Mouse (Mus musculus) heart, postnatal 14 days (tissue): Measurements from ENCODE around the gene Tln2. TPM values are rescaled to one million over a fixed set of nuclear protein-coding genes. Genes with fewer than 3 reads are reported as not detected.

ENCODE experiments used
- DNase-seq, 2 experiments: peaks; one replicate each; pipeline ENCODE4 v3.0.0; 2021 to 2022
- intact Hi-C: fragments of 180-260 bp; cut with DNase I; formaldehyde crosslinking; loops from one replicate; pipeline ENCODE4 v1.15.1; 2025
- total RNA-seq, 2 experiments: library from RNA; stranded (reverse); gene quantifications; 2 replicates each; pipeline ENCODE4 v1.2.3; 2021

The Tln2 gene
- total RNA-seq, 2 experiments from 2014 or later = 77.2 to 87.0 TPM

DNA sequence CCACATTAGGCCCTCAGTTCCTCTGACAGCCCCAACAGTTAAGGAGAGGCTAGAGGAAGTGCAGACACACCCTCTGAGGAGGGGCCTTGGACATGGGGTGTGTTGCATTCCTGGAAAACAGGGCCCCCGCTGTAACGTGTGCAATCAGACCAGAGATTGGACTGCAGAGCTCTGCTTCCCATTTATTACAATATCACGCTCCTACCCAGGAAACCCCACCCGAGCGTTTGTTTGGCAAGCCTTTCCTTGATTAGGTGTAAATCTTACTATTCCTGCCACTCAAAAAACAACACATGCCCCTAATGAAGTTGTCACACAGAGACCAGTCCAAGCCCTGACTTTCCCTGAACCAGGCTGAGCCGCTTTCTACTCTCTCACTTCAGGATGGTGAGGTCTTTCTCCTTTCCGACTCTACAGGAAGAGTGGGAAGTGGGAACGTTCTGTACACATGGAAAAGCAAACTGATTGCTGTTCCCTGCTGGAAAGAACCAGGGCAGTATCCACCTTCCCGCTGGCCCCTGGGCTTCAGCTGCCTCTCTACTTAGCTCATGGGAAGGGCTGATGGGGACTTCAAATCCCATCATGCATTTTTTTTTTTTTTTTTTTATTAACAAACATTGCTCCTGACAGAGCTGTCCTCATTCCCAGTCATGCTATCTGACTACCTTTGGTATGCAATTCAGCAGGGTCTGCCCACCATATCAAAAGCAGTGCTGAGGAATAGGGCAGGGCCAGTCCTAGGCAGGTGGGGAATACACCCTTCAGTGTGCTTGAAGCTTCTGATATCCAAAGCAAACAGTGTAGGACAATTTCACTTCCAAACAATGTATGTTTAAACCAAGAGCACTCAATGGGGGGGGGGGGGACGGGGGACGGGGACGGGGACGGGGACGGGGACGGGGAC is 74.1 kb downstream of the Tln2 start:
- intact Hi-C loops = no loop called here
- DNase-seq = peak; percentile 13 to 28

DNA sequence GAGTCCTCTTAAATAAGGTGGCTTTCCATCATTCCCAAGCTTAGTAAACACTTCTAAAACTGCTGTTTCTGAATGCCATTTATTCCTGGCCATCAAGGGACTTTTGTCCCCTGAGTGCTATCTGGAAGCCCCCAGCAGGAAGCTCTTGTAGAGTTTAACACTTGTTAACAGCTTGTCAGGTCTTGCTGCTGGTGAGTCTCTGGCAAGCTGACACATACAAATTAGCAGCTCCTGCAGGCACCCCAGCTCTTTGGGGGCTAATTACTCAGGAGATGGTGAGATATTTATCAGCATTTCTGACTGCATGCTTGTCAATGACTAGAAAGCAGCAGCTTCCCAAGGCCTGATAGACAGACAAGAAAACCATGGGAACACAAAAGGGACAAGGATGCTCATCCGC is 77.2 kb downstream of the Tln2 start:
- intact Hi-C loops = no loop called here
- no peak for DNase-seq

DNA sequence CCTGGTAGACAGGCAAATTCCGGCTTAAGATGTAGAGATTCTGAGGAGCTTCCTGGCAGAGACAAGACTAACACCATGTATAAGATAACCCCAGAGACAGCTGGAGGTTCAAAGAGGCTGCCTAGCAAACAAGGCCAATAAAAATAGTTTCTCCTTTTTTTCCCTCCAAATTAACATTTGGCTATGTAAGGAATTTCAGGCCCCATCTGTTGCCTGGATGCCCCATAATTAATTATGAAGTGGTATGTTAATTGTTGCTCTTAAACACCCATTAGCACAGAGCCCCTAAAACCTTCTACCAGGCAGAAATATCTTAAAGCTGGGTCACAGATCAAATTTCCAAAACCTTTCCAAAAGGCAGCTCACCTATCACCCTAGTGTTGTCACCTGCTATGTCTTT is 77.7 kb downstream of the Tln2 start:
- no peak for DNase-seq
- intact Hi-C loops = no loop called here

DNA sequence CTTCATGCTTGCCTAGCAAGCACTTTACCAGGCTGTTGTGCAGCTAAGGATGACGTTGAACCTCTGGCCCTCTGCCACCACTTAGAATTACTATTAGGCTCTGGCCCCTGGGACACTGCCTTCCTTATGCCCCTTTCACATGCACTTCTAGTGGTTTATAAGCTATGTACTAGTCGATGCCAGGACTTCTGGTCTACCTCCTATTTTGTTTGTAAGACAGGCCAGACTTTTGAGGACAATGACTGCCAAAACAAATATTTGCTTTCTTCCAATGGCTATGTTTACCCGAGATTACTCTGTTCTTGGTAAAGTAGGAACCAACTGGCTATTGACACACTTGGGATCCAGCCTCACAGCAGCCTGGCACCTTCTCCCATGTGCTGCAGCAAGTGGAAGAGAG is 82.1 kb downstream of the Tln2 start:
- intact Hi-C loops = no loop called here
- DNase-seq = no peak

DNA sequence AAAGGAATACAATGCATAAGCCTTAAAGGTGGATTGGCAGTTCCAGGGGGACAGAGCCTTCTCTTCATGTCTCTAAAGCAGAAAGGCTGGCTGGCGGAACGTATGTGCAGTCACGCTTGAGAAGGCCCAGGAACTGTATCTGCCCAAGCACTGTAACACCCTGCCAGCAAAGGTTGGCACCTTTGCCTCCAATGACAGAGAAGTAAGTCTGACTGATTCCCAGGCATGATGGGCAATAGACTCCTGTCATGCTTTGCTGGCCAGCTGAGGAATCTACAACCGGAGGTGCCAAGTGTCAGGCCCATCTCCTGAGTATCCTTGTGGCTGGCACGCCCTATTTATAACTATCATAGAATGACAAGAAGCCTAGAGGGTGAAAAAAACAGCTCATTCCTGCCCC is 83.3 kb downstream of the Tln2 start:
- intact Hi-C loops = no loop called here
- no peak for DNase-seq

DNA sequence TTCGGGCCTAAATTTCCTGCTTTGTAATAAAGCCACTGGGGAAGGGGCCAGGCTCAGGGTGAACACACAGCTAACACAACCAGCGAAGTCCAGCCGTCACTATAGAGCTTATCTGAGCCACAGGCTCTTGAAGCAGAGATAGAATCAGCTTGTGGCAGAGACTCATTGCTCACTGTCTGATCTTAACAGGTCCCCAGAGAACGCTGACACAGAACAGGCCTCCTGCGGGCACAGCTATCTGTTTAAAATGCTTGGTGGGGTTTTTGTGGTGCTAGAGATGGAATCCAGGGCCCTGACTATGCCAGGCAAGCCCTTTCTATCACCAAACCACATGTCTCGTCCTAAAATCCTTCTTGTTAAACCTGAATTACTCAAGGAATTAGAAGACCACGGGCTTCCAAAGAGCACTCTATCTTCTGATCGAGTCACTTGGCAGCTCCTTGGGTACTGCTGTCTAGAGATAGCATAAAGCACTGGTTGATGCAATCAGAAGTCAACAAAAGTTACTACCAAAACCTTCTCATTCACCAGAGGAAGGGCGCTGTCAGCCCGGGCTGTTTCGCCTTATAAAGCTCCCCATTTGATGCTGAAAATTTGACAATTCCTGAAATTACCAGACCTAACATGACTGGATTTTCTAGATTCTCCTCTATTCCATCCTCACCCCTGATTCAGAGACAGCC is 95.9 kb downstream of the Tln2 start:
- no peak for DNase-seq
- intact Hi-C loops = no loop called here

DNA sequence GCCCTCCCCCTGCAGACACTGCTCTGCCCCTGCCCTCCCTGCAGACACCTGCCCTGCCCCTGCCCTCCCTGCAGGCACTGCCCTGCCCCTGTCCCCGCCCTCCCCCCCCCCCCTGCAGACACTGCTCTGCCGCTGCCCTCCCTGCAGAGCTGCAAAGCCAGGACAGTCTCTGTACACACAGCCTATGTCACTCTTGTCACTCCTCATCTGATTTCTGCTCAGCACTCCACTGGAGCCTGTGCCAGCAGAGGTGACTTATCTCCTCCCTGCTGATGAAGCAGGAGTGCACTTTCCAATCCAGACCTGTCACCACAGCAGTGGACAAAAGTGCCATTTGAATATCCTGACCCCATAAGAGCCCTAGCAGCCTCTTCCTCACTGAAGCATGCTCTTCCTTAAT is 118.0 kb downstream of the Tln2 start:
- intact Hi-C loops = no loop called here
- DNase-seq = no peak

DNA sequence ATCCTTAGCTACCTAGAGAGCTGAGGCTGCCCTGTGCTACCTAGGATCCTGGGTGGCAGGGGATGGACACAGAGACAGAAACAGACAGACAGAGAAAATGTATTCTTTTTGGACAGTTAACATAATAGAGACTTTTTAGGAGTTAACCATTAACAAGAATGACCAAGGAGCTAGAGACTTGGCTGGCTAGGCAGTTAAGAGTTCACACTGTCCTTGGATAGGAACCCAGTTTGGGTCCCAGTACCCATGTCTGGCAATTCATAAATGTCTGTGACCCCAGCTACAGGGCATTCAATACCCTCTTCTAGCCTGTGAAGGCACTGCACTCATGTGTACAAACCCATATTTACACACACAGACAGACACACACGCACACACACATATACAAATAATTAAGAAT is 122.0 kb downstream of the Tln2 start:
- intact Hi-C loops = no loop called here
- DNase-seq = no peak

DNA sequence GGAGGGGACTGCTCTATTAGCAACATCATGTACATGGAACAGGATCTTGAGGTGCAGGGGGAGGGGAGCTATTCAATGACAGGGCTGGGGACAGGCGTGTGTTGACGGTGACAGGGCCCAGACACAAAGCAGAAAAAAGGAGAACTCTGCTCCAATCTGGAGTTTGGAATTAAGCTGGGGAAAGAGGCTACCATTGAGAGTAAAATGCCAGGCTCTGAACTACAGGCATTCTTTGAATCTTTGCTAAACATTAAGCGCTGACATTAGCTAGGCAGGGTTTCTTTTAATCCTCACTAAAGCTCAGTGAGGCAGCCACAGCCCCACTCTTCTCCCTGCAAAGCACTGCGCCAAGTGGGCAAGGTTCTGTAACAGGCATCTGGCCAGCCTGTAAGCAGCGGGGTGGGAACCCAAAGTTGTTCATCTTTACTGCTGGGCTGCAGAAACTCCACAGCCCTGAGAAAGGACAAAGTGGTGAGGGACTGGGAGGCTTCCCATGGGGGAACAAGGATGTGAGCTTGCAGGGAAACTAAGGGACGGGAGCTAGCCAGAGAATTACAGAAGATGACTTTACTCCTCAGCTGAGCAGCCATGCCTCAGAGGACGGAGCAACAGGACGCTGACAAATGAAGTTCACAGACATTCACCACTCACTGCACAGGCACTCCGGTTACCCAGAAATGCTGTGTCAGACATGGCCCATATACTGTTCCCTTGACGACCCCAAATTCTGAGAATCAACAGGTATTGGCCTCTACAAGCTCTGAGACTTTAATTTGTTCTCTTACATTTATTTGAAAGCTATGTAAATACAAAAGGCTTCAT is 124.0 kb downstream of the Tln2 start:
- intact Hi-C loops = no loop called here

DNA sequence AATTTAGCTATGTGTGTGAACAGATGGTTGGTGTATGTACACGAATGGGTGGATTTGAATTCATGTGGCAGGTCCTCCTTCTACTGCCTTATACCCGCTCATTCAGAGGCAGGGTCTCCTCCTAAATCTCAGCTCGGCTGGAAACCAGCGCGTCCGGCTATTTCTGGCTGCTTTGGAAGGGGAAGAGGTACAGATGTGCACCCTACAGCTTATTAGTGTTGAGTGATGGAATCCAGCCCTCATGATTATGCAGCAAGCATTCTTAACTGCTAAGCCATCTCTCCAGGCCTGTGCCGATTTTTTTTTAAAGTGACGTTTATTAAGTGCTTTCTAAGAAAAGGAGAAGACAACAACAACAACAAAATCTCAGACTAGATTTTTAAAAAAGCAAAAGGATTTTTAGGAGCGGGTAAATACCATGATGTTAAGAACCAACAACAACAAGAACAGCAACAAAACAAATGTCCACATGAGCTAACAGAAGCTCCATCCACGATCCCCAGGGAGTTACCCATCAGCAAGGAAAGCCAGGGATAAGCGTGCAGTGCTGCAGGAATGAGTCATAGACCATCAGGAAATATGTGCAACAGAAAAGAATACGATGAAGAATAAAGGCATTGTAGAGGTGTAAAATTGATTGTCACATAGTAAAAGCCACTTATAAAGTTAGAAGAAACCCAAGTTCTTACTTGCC is 130.2 kb downstream of the Tln2 start:
- peak; percentile 16 to 36 for DNase-seq
- intact Hi-C loops = loop anchor here (5.0 kb wide), 1 partner anchor 203 kb away; no protein-coding TSS in a partner anchor

More for the DNA sequence above, 124.0 kb downstream of the Tln2 start:
- DNase-seq = peak; percentile 27 to 65

DNA sequence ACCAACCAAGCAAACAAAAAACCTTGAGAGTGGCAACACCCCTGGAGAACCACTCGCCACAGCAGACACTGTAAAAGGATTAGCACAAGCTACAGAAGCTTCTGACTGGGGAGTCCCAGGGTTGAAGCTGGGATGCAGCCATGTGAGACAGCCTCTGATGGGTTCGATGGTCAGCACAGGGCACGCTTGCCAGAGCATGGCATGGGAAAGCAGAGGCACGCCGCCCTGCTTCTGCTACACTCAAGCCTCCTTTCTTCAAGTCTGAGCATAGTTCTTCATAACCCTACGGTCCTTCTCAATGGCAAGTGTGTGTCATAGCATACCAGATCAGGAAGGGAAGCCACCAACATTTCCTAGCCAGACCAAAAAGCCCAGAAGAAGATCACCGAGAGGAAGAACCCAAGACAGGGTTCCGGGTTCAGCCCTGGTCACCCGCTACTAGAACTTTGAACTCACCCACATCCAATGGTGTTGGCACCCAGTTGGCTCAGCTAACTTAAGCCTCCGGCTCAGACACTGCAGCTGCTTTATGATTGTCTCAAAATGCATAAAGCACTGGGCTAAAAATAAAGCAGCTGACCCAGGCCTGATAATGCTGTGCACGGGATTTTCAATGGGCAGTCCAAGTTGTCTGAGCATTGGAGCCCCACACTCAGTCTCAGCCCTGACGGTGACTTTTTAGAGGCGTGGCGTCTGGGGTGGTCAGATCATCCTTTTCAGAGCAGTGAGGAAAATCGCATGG is 131.0 kb downstream of the Tln2 start:
- peak; percentile 4 to 12 for DNase-seq
- intact Hi-C loops = loop anchor here (5.0 kb wide), 1 partner anchor 204 kb away; no protein-coding TSS in a partner anchor

DNA sequence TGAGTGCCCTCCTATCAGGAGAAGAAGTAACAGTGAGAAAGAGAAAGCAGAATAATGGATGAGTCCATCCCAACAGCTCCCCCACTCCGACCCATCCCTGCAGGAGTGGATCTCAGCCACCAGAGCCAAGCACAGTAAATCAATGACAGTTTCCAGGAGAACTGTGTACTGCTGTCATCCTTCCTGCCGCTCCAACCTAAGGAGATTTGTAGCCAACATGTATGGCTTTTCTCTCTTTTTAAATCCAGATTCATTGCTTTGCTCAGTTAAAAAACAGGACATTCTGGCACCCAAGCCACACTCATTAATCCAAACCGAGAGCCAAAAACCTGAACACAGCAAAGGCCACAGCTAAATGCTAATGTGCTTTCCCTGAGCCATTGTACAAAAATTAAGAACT is 133.2 kb downstream of the Tln2 start:
- intact Hi-C loops = loop anchor here (5.0 kb wide), 1 partner anchor 206 kb away; no protein-coding TSS in a partner anchor
- DNase-seq = no peak

DNA sequence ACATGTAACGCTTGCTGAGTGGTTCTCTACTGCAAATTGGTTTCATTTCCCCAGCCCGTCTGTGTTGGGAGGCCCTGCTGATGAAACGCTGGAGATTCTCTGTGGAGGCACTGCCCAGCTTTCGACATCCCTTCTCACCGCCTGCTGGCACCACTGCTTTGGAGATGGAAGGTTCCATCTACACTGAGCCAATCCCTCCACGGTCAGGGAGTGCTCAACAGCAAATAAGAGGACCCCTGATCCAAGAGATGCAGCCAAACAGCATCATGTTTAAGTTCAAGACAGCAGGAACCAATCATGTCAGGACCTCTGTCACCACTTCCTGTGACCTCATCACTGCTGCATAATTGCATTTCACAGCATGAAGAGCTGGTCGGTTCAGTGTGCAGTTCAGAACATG is 135.4 kb downstream of the Tln2 start:
- intact Hi-C loops = no loop called here
- DNase-seq = no peak

DNA sequence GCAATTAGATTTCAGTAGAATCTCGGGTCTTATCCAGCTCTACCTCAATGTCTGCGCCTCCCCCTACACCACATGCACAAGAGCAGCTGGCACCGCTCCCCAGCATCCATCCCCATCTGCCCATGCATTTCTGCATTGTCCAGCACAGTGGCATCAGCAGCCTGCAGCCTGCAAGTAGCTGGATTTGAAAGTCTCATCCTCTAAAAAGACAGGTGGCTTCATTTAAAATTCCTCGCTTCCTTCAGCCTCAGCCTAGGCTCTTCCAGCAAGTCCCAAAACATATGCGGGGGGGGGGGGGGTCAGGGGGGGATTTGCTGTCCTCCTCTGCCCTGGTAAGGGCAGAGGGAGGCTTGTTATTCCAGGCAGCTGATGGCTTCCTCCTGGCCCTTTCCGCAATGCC is 141.4 kb downstream of the Tln2 start:
- intact Hi-C loops = no loop called here
- DNase-seq = no peak

DNA sequence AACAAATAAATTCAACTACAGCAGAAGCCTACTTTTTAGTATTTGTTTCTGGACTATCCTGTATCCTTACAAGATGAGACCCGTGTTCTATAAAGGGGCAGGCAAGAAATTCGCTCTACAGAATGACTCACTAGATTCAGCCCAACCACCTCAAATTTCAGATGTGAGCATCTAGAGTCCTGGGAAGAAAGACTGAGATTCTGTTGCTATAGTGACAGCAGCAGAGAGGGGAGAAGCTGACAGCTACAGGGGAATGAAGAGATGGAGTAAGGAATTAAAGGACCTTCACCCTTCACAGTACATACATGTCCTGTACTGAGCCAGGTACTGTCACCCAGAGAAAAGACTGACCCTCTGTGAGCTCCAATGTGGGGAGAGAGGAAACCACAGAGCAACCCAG is 148.8 kb downstream of the Tln2 start:
- no peak for DNase-seq
- intact Hi-C loops = no loop called here

DNA sequence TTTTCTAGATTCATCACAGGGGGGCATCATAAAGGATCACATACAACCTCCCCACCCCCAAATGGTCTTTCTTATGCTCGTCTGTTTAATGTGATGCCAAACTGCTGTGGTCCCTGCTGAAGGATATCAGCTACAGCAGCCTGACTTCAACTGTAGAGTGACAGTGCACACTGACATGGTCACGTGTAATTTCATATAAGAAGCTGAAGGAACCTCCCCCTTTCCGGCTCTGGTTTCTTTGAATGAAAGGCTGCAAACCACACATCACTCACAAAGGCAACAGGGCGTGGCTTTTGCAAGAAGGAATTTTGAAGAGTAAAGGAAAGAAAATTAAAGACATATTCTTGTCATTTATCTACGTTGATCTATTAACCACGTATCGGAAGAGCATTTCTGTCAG is 154.8 kb downstream of the Tln2 start:
- intact Hi-C loops = no loop called here
- DNase-seq = no peak

DNA sequence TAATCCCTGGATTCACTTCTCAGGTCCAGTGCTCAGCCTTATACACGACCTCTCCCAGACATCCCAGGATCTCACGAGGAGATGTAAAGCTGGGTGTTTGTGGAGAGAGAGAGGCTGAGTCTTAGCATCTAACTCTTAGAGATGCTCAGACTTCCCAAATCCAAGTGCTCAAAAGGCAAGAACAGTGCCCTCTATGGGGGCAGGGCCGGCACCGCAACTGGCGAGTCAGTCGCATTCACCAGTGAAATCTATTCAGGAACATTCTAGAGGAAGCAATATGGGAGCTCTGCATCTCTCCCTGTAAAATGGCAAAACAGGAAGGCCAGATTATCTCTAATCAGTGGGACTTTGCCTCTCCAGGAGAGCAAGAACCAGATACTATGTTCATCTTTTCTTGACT is 159.9 kb downstream of the Tln2 start:
- no peak for DNase-seq
- intact Hi-C loops = no loop called here

DNA sequence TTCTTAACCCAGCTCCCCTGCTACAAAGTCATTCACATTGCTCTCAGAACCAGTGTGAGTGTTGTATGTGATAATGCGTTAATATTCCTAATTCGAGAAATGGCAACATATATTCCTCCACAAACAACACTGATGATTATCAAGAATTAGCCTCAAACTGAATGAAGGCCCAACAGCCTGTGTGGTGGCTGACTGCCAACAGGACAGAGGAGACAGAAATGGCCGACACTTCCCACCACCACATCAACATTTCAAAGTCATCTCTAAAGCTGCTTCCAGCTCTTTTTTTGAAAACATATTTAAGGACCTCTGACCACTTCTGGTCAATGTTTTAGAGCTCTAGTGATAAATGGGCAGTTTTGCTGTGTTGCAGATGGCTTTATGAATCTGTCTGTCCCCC is 161.7 kb downstream of the Tln2 start:
- intact Hi-C loops = no loop called here
- DNase-seq = no peak

DNA sequence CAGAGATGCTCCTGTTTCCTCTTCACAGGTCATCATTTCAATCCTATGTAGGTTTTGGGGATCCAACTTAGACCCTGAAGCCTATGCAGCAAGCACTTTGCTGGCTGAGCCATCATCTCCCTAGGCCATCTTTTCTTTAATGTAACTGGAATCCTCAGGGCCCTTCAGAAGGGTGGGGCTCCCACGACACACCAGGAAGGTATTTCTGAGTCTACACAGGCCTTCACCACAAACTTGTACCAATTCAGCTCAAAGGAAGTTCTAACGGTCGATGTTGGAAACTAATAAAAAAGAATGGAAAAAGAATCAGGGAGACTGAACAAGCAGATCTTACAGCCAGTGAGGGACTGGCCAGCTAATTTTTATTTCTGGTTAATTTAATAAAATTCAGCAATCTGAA is 163.1 kb downstream of the Tln2 start:
- no peak for DNase-seq
- intact Hi-C loops = no loop called here
